18 mouse cellular contexts compared by ENCODE assay signal in the genomic region with DNA sequence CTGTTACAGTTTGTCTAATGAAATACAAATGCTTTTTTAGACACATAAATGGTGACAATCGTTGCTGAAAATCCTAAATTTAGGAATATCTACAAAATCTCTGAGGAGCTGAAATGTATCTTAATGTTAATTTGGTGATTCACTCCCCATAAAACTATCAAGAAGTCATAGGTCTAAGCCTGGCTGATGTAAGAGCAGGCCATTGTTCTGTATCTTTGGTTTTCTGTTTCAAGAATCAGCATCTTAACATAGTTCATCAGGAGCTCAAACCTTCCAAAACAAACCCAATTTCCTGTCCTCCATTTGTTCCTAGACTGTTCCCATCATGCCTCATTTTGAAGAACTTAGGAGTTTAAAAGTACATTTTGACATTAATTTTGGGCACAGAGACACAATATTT.
DNase-seq lines count a peak whose midpoint lies in the region; TF ChIP-seq lines count a peak whose summit lies in the region.
"Had no signal": no experiment of that assay in that cellular context is flagged by ENCODE, and none has a peak within 500 bp of the region (broad histone marks: within the 10 kb centered on the region; RNA-seq: fewer than 3 reads in every experiment).

No protein-coding gene starts in this region.

- no peaks in the 10 kb centered on the region for H3K27me3 ChIP-seq in myocyte (ENCODE audit: control insufficient read depth, insufficient read depth, insufficient read length)
- H3K27me3 ChIP-seq: CH12.LX, Patski had no signal

- no peak overlapping the region for H3K4me3 ChIP-seq in myocyte

- intact Hi-C loops in heart, postnatal 10 days (cut with DNase I): no loop called here

- no peaks in the 10 kb centered on the region for H3K79me2 ChIP-seq in myocyte (ENCODE audit: control insufficient read depth, insufficient read depth)

- no peak for TF ChIP-seq POLR2A in myocyte (IDR thresholded peaks at IDR 0.05; ENCODE audit: insufficient read length, low read depth)

- peak; percentile 56 for DNase-seq in 3T3-L1 (ENCODE audit: low read depth, low spot score)
- no peak for DNase-seq in heart, postnatal 10 days
- DNase-seq in layer of hippocampus, adult 18-20 months (ENCODE audit: low spot score in 2 of 2): no peak
- DNase-seq: adrenal gland, adult 2 months; adrenal gland, adult 8-10 months; adrenal gland, postnatal 10 days; adrenal gland, postnatal 14 days; adrenal gland, postnatal 25 days; adrenal gland, postnatal 36 days; B cell, adult 2 months; cerebellum, adult 11 months; cerebellum, adult 11-12 months; cerebellum, adult 18-20 months; cerebellum, adult 2 months had no signal

- H3ac ChIP-seq in myocyte (ENCODE audit: control insufficient read depth, insufficient read length): no peak overlapping the region

- no peak overlapping the region for H3K4me2 ChIP-seq in myocyte (ENCODE audit: low read depth)

- no peaks in the 10 kb centered on the region for H3K36me3 ChIP-seq in myocyte (ENCODE audit: control insufficient read depth, insufficient read depth)
- H3K36me3 ChIP-seq: G1E had no signal

TF ChIP-seq in myocyte, 11 proteins besides CTCF, POLR2A, EP300 and RAD21:
- TF ChIP-seq POLR2AphosphoS2 (IDR thresholded peaks at IDR 0.05; ENCODE audit: insufficient read length, low read depth) (no peak), CEBPB (IDR thresholded peaks at IDR 0.05; ENCODE audit: insufficient read depth, poor library complexity, severe bottlenecking) (peak; percentile 89)
TF ChIP-seq in myocyte: peak in this region for 1.
